Comparison of ENCODE assay signal across 9 mouse cellular contexts in the genomic region with DNA sequence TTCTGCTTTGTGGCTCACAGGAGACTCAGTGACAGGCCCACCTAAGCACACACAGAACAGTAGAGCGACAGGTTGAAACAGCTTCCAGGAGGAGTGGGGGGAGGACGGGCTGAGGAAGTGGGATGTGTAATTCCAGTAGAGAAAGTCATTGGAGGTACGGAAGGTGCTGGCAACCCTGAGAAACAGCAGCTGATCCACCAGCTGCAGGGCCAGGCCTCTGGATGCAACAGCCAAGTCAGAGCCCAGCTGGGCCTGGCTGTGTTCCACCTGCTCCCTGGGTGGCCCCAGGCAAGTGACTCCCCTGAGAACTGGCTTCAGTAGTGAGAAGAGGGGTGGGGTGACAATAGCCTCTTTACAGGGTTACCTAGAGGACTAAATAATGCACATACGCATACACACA. TPM values are rescaled to one million over a fixed set of nuclear protein-coding genes. Genes with fewer than 3 reads are reported as not detected.
A peak's percentile ranks its signal among the peaks of the same experiment; 100 is the strongest.
DNase-seq lines count a peak whose midpoint lies in the region; ATAC-seq lines count a peak whose summit lies in the region.
"Had no signal": no experiment of that assay in that cellular context is flagged by ENCODE, and none has a peak within 500 bp of the region (broad histone marks: within the 10 kb centered on the region; RNA-seq: fewer than 3 reads in every experiment).

No protein-coding gene starts in this region.

- H3K9ac ChIP-seq in intestine, embryonic 16.5 days (ENCODE audit: low read depth, low read length): no peak overlapping the region

- DNase-seq in frontal cortex, postnatal 10 days (ENCODE audit: low spot score in 2 of 2): peak; percentile 21 to 26
- DNase-seq in frontal cortex, postnatal 25 days (ENCODE audit: low spot score in 2 of 2): no peak
- peak; percentile 55 for DNase-seq in urinary bladder, postnatal 14 days (ENCODE audit: low spot score)
- DNase-seq in urinary bladder, adult 18-20 months (ENCODE audit: low spot score in 2 of 2): no peak
- peak; percentile 23 for DNase-seq in right cerebral cortex, postnatal 25 days
- DNase-seq in spleen, postnatal 4 days (ENCODE audit: low spot score in 2 of 2): no peak
- no peak for DNase-seq in thymus, postnatal 14 days

- 47% methylated on average over 4 of the region's 4 CpGs for WGBS in intestine, embryonic 16.5 days

- no peaks in the 10 kb centered on the region for H3K36me3 ChIP-seq in intestine, embryonic 16.5 days (ENCODE audit: control insufficient read depth, insufficient read depth, low read length)

- H3K9me3 ChIP-seq in intestine, embryonic 16.5 days (ENCODE audit: control insufficient read depth, low read length): no peaks in the 10 kb centered on the region

- H3K27ac ChIP-seq in intestine, embryonic 16.5 days (ENCODE audit: low read length): peak overlapping the region; percentile 31; the same call in 1 of the 2 replicates

- peaks cover 8% of the 10 kb centered on the region for H3K4me1 ChIP-seq in intestine, embryonic 16.5 days (ENCODE audit: control insufficient read depth, insufficient read depth, low read length)

- H3K4me3 ChIP-seq in intestine, embryonic 16.5 days (ENCODE audit: low read length): no peak overlapping the region

- H3K27me3 ChIP-seq in intestine, embryonic 16.5 days (replicated peaks; ENCODE audit: control insufficient read depth, insufficient read depth, low read length): no peaks in the 10 kb centered on the region

- ATAC-seq in intestine, embryonic 16.5 days: peak; percentile 80

- no peak overlapping the region for H3K4me2 ChIP-seq in intestine, embryonic 16.5 days (ENCODE audit: low read depth, low read length)

RNA-seq across cellular contexts. Expression of a gene that starts 27.8 kb away (rescaled TPM):
- polyA plus RNA-seq in intestine, embryonic 16.5 days (2015; fragmentation: Nextera tagmentation; extraction: Ambion mirVana): 0.10 and 0.20 TPM in 2 replicates
- polyA plus RNA-seq: large intestine, adult 2 months had no signal

RNA-seq across cellular contexts. Expression of a gene that starts 45.5 kb away (rescaled TPM):
- polyA plus RNA-seq in intestine, embryonic 16.5 days (2015; fragmentation: Nextera tagmentation; extraction: Ambion mirVana): not detected in 2 replicates
- polyA plus RNA-seq: large intestine, adult 2 months had no signal

RNA-seq across cellular contexts. Expression of a gene that starts 56.7 kb away (rescaled TPM):
- 8.3 and 9.0 TPM in 2 replicates for polyA plus RNA-seq in intestine, embryonic 16.5 days (2015; fragmentation: Nextera tagmentation; extraction: Ambion mirVana)

Comparison
In these comparisons a context has a peak if more than half of its experiments do, and no peak if none do; other contexts are left out.
1. DNase-seq: peak in frontal cortex, postnatal 10 days (2 of 2), urinary bladder, postnatal 14 days (single experiment) and right cerebral cortex, postnatal 25 days (single experiment); none in frontal cortex, postnatal 25 days (0 of 2), urinary bladder, adult 18-20 months (0 of 2), spleen, postnatal 4 days (0 of 2) and thymus, postnatal 14 days (single experiment).